Mouse (Mus musculus) olfactory bulb, adult 2 months (tissue): ENCODE measurements around the gene Kif24. TPM values are rescaled to one million over a fixed set of nuclear protein-coding genes. Genes with fewer than 3 reads are reported as not detected.

ENCODE experiments used
- H3K27ac ChIP-seq: fragments of 200-500 bp; 2 replicates; pipeline ENCODE4 v1.5.1; 2012; ENCODE audit warnings: low read depth, low read length; ENCODE audit not compliant: insufficient read depth
- H3K4me1 ChIP-seq: fragments of 200-500 bp; 2 replicates; pipeline ENCODE4 v1.6.1; 2012; ENCODE audit warnings: low read length; ENCODE audit not compliant: control insufficient read depth, insufficient read depth
- H3K4me3 ChIP-seq: fragments of 200-500 bp; 2 replicates; pipeline ENCODE4 v1.5.1; 2012; ENCODE audit warnings: mild to moderate bottlenecking, low read depth, low read length, moderate library complexity; ENCODE audit not compliant: insufficient read depth
- CTCF ChIP-seq: fragments of 200-500 bp; IDR thresholded peaks from 2 replicates; pipeline ENCODE4 v1.5.1; 2012; ENCODE audit warnings: low read depth, mild to moderate bottlenecking, low read length, moderate library complexity; ENCODE audit not compliant: insufficient read depth
- POLR2A ChIP-seq: fragments of 200-500 bp; IDR thresholded peaks from 2 replicates; pipeline ENCODE4 v1.6.1; 2012; ENCODE audit warnings: mild to moderate bottlenecking, low read depth, low read length, moderate library complexity; ENCODE audit not compliant: insufficient read depth
- WGBS: fragments of 180-500 bp; shearing (Covaris S2); methylation state at CpG from one replicate; pipeline ENCODE4 v1.1.7; 2018; 5-methylcytosine and 5-hydroxymethylcytosine counted together
- polyA plus RNA-seq: library from polyadenylated mRNA; stranded (reverse); fragments of >200 nt; gene quantifications from 2 replicates; pipeline ENCODE4 v1.2.4, GENCODE M21; 2012; ENCODE audit warnings: low replicate concordance; ENCODE audit not compliant: missing spikeins, insufficient read depth, insufficient read length

Kif24 gene
- polyA plus RNA-seq, 1 experiment, result not detected

DNA sequence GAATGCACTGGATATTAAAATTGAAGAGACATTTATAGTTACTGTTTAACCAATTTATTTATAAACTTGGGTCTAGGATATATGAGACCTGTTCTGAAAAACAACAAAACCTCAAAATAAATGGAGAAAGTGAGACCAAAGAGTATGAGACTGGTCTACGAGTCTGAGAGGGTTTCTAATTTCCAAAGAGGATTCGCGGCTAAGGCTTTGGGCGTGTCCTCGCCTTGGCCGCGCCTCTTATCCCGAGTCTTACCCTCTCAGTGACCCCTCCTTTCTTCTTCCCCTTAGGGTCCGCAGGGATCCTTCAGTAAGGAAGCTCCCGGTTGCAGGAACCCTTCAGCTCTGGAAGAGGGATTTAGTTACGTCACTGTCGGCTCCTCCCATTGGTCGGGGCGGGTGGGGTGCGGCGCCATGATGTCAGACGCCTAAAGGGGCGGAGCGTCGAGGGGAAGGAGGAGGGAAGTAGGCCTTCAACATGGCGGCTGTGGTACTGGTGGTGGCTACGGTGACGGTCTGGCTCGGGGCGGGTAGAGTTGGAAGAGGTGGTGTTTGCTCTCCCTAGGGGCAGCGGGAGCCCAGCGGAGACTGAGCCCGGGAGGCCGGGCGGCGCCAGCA is 116.0 kb downstream of the Kif24 start, which contains the start of gene Ubap1:
Gene Ubap1, plus strand, starts transcription at position 413 of the 615 bp plus-strand sequence.
- no peaks in the 10 kb centered on the region for H3K4me1 ChIP-seq
- H3K27ac ChIP-seq, result peak within 1 kb of the TSS; percentile 67
- H3K4me3 ChIP-seq, result peak within 1 kb of the TSS; percentile 76
- TF ChIP-seq POLR2A (peak; percentile 84), CTCF (no peak)
- WGBS, result under 1% methylated on average over 31 of the region's 31 CpGs

GRCm38 (mm10) chr4:41347839-41348238 is 116.8 kb downstream of the Kif24 start:
- no peak overlapping the region for H3K4me3 ChIP-seq
- H3K27ac ChIP-seq, result no peak overlapping the region
- no peaks in the 10 kb centered on the region for H3K4me1 ChIP-seq
- TF ChIP-seq CTCF, result no peak
- no peak for TF ChIP-seq POLR2A
- WGBS, result 37% methylated on average over 5 of the region's 5 CpGs

DNA sequence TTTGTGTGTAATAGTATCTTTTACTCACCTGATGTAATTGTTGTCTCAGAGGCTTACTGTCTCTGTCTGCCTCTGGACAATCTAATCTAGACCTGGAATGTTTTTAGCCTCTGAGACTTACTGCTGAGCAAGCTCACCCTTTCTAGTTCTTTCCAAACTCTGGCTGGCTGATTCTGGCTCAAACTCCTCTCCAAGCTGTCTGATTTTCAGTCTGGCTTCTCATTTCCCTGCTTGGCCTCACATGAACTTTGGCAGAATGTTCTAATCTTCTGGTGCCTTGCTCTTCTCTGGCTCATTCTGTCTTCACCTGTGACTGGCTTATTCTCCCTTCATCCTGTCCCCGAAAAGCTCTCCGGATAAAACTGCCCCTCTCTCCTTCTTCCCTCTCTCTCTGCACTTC is 118.7 kb downstream of the Kif24 start:
- 89% methylated on average over 2 of the region's 2 CpGs for WGBS
- H3K27ac ChIP-seq, result no peak overlapping the region
- no peaks in the 10 kb centered on the region for H3K4me1 ChIP-seq
- TF ChIP-seq CTCF, result no peak
- TF ChIP-seq POLR2A, result no peak
- no peak overlapping the region for H3K4me3 ChIP-seq

- WGBS, result 82% methylated on average over 11 of the region's 11 CpGs
- no peaks in the 10 kb centered on the region for H3K4me1 ChIP-seq
Measured at GRCm38 (mm10) chr4:41340912-41341550, 123.7 kb downstream of the Kif24 start.

More at GRCm38 (mm10) chr4:41340912-41341550, 123.7 kb downstream of the Kif24 start:
- no peak overlapping the region for H3K4me3 ChIP-seq
- TF ChIP-seq CTCF (no peak), POLR2A (no peak)
- H3K27ac ChIP-seq, result no peak overlapping the region

Other genes with a start within 250 kb of the Kif24 start
- 69.5 TPM in 1 of 2 replicates, not detected in the other for gene Ubap2, start 189.7 kb downstream of the Kif24 start, polyA plus RNA-seq
- not detected in 2 replicates for gene Dcaf12, start 150.0 kb downstream of the Kif24 start, polyA plus RNA-seq
- not detected in 2 replicates for gene Ubap1, start 115.9 kb downstream of the Kif24 start, polyA plus RNA-seq
- gene Nudt2, start 264 bp upstream of the Kif24 start, polyA plus RNA-seq, result not detected in 2 replicates
- not detected in 2 replicates for gene AI464131, start 38.2 kb upstream of the Kif24 start, polyA plus RNA-seq
- not detected in 2 replicates for gene 1110017D15Rik, start 52.4 kb upstream of the Kif24 start, polyA plus RNA-seq
- gene Fam219a, start 104.7 kb upstream of the Kif24 start, polyA plus RNA-seq, result not detected in 2 replicates
- gene Dnaic1, start 104.9 kb upstream of the Kif24 start, polyA plus RNA-seq, result not detected in 2 replicates
- not detected in 2 replicates for gene Enho, start 175.4 kb upstream of the Kif24 start, polyA plus RNA-seq
- gene Cntfr, start 232.2 kb upstream of the Kif24 start, polyA plus RNA-seq, result not detected in 2 replicates
- gene Il11ra1, start 235.1 kb upstream of the Kif24 start, polyA plus RNA-seq, result not detected in 2 replicates
- not detected in 2 replicates for gene Rpp25l, start 248.6 kb upstream of the Kif24 start, polyA plus RNA-seq